Mouse (Mus musculus): Measurements from ENCODE around the gene Pbrm1. TPM values are rescaled to one million over a fixed set of nuclear protein-coding genes. Genes with fewer than 3 reads are reported as not detected.

The Pbrm1 gene
- polyA plus RNA-seq (2012; rRNA removed), result 44.9 and 53.0 TPM in 2 replicates

GRCm38 (mm10) chr14:31018860-31019291 lies at the start of gene Pbrm1, which contains the start of gene Gnl3:
Gene Pbrm1 (plus strand): TSS chr14:31019138.
Gene Gnl3 (minus strand): TSS chr14:31019152.

GRCm38 (mm10) chr14:31001307-31002205 lies 17.4 kb upstream of the Pbrm1 start, which contains the start of the genes Glt8d1 and Spcs1:
Gene Glt8d1 (plus strand): TSS chr14:31001400.
Gene Spcs1 (minus strand): TSS chr14:31001672.

DNA sequence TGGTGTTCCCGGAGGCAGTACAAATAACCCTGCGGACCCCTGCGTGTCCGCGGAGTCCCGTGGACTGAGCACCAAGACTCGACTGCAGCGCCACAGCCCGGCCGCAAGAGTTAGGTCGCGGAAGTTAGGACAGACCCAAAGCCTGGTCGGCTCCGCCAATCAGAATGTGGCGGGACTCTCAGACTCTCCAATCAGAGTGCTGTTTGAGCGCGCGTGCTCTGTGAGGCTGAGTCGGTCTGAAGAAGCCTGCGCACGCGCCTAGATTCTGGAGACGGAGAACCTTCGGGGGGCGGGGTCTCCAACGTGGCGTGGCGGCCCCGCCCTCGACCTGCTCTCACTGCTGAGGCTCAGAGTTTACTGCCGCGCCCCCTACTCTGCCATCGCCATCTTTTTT lies 109.9 kb downstream of the Pbrm1 start, which contains the start of gene Smim4:
Gene Smim4, minus strand, starts transcription at position 131 of the 394 bp plus-strand sequence.

DNA sequence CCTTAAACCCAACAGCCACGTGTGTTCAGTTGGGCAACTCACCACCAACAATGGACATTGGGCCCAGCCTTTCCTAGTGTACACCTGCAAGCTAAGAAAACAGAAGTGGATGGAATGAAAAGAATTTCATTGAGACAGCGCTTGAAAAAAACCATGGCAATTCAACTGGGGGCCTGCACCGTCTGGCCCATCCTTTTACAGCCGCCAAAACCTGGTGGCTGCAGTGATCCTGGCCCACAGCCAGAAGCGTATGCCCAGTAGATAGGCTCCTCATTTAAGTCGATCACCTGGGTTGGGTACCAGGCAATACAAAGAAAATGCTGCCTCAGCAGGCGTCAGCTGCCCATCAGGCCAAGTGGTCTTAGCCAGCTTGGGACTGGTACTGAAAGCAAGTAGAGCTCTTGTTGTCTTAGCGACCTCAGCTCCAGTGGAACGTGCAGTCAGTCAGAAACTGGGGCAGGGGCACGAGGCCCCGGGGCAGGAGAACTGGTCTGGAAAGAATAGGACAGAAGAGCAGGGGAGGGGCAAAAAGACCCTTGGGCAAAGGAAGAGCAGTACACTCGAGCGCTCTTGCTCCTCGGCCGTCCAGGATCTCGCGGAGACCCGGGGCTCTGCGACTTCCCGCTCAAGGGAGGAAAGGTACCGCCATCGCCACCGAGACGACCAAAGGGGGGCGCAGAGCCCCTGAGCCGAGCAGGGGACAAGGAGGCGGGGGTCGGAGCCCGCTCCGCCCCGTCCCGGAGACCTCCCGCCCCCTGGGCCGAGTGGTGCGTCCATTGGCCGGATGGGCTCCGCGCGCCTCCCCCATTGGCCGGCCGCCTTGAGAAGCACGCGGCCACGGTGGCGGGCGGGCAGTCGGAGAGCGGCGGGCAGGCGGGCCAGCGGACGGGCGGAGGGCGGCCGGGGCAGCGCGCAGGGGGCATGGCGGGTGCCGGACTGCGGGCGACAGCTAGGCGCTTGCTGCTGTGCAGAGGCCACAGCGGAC lies 111.6 kb downstream of the Pbrm1 start, which contains the start of gene Nt5dc2:
Gene Nt5dc2, plus strand, starts transcription at position 818 of the 985 bp plus-strand sequence.

DNA sequence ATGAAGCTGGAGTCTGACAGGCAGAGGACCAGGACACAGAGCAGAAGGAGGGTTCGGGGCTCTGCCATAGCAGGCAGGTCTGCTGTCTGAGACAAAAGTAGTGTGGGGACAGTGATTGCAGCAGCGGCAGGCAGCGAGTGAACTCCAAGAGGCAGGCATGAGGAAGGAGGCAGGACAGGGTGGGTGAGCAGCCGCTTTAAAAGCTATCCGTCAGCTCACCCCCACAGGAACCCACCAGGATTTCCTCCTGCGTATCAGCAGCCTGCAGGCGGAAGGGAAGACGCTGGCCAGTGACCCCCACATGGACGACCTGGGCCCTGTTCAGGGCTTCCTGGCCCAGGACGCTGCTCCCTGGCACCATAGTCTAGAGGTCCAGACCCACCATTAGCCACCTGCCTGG lies 149.5 kb downstream of the Pbrm1 start, which contains the start of gene Stab1:
Gene Stab1, minus strand, starts transcription at position 217 of the 400 bp plus-strand sequence.

Other genes starting within 250 kb of the Pbrm1 start
- gene Tmem110, start 193.5 kb upstream of the Pbrm1 start, polyA plus RNA-seq (2012; rRNA removed), result 25.2 and 29.3 TPM in 2 replicates
- gene Mustn1, start 139.9 kb upstream of the Pbrm1 start, polyA plus RNA-seq (2012; rRNA removed), result 0.44 and 2.8 TPM in 2 replicates
- gene Itih4, start 132.7 kb upstream of the Pbrm1 start, polyA plus RNA-seq (2012; rRNA removed), result 0.23 and 0.27 TPM in 2 replicates
- 1.9 and 3.6 TPM in 2 replicates for gene Itih3, start 95.4 kb upstream of the Pbrm1 start, polyA plus RNA-seq (2012; rRNA removed)
- 0.62 and 1.5 TPM in 2 replicates for gene Itih1, start 75.8 kb upstream of the Pbrm1 start, polyA plus RNA-seq (2012; rRNA removed)
- 14.9 and 15.4 TPM in 2 replicates for gene Nek4, start 67.8 kb upstream of the Pbrm1 start, polyA plus RNA-seq (2012; rRNA removed)
- gene Glt8d1, start 17.7 kb upstream of the Pbrm1 start, polyA plus RNA-seq (2012; rRNA removed), result 58.9 and 97.6 TPM in 2 replicates
- gene Spcs1, start 17.5 kb upstream of the Pbrm1 start, polyA plus RNA-seq (2012; rRNA removed), result 128 and 218 TPM in 2 replicates
- 134 and 186 TPM in 2 replicates for gene Gnl3, start within 50 bp of the Pbrm1 start, polyA plus RNA-seq (2012; rRNA removed)
- gene Smim4, start 109.8 kb downstream of the Pbrm1 start, polyA plus RNA-seq (2012; rRNA removed), result 26.7 and 44.6 TPM in 2 replicates
- 300 and 453 TPM in 2 replicates for gene Nt5dc2, start 111.9 kb downstream of the Pbrm1 start, polyA plus RNA-seq (2012; rRNA removed)
- gene Stab1, start 149.5 kb downstream of the Pbrm1 start, polyA plus RNA-seq (2012; rRNA removed), result 30.1 and 34.2 TPM in 2 replicates
- 123 and 136 TPM in 2 replicates for gene Tnnc1, start 189.2 kb downstream of the Pbrm1 start, polyA plus RNA-seq (2012; rRNA removed)
- 453 and 485 TPM in 2 replicates for gene Nisch, start 197.8 kb downstream of the Pbrm1 start, polyA plus RNA-seq (2012; rRNA removed)
- gene Sema3g, start 198.7 kb downstream of the Pbrm1 start, polyA plus RNA-seq (2012; rRNA removed), result 2.8 TPM in 2 replicates
- 6.4 and 9.1 TPM in 2 replicates for gene Phf7, start 232.2 kb downstream of the Pbrm1 start, polyA plus RNA-seq (2012; rRNA removed)
- gene Bap1, start 232.3 kb downstream of the Pbrm1 start, polyA plus RNA-seq (2012; rRNA removed), result 111 and 112 TPM in 2 replicates

Measured in central nervous system, embryonic 11.5 days (tissue).